Mouse (Mus musculus): ENCODE measurements around the gene Prdx3. TPM values are rescaled to one million over a fixed set of nuclear protein-coding genes. Genes with fewer than 3 reads are reported as not detected.

The Prdx3 gene
- polyA plus RNA-seq, 1 experiment from 2014 or later: 90.3 TPM

GRCm38 (mm10) chr19:60843324-60843723 is 31.0 kb downstream of the Prdx3 start:
- Histone ChIP-seq H3K27me3 (replicated peaks) (no peaks in the 10 kb centered on the region), H3K27ac (no peak overlapping the region), H3K9ac (no peak overlapping the region), H3K9me3 (no peaks in the 10 kb centered on the region), H3K4me1 (no peaks in the 10 kb centered on the region), H3K4me2 (no peak overlapping the region), H3K36me3 (replicated peaks) (peaks cover 16% of the 10 kb centered on the region), H3K4me3 (no peak overlapping the region)
- no peak for ATAC-seq (replicated peaks)

GRCm38 (mm10) chr19:60837747-60838146 is 36.6 kb downstream of the Prdx3 start:
- no peak; the same call in 1 of the 2 replicates for ATAC-seq (replicated peaks)
- WGBS: 97% methylated on average over 1 of the region's 1 CpGs
- no peak overlapping the region for H3K27ac ChIP-seq
- H3K27me3 ChIP-seq (replicated peaks): no peaks in the 10 kb centered on the region
- H3K9me3 ChIP-seq: no peaks in the 10 kb centered on the region
- H3K9ac ChIP-seq: no peak overlapping the region
- H3K36me3 ChIP-seq (replicated peaks): peaks cover 40% of the 10 kb centered on the region
- no peaks in the 10 kb centered on the region for H3K4me1 ChIP-seq
- H3K4me3 ChIP-seq: no peak overlapping the region
- no peak overlapping the region for H3K4me2 ChIP-seq

- WGBS: 92% methylated on average over 6 of the region's 6 CpGs
- no peak for ATAC-seq (replicated peaks)
- H3K4me3 ChIP-seq: no peak overlapping the region
- peaks cover 34% of the 10 kb centered on the region; the same call in 1 of the 2 replicates for H3K36me3 ChIP-seq (replicated peaks)
- H3K4me2 ChIP-seq: no peak overlapping the region
- no peaks in the 10 kb centered on the region for H3K9me3 ChIP-seq
- H3K27me3 ChIP-seq (replicated peaks): no peaks in the 10 kb centered on the region
- H3K9ac ChIP-seq: no peak overlapping the region
- no peak overlapping the region for H3K27ac ChIP-seq
- H3K4me1 ChIP-seq: no peaks in the 10 kb centered on the region; the same call in 1 of the 2 replicates
These were observed 55.7 kb downstream of the Prdx3 start for GRCm38 (mm10) chr19:60818677-60819076.

Other genes starting within 250 kb of the Prdx3 start
- gene Nanos1, start 118.6 kb downstream of the Prdx3 start, polyA plus RNA-seq (2015; fragmentation: Nextera tagmentation; extraction: Ambion mirVana): 21.1 and 22.7 TPM in 2 replicates
- 109 and 111 TPM in 2 replicates for gene Eif3a, start 83.9 kb downstream of the Prdx3 start, polyA plus RNA-seq (2015; fragmentation: Nextera tagmentation; extraction: Ambion mirVana)
- 38.7 and 39.4 TPM in 2 replicates for gene Fam45a, start 63.0 kb downstream of the Prdx3 start, polyA plus RNA-seq (2015; fragmentation: Nextera tagmentation; extraction: Ambion mirVana)
- 10.7 and 11.5 TPM in 2 replicates for gene Sfxn4, start 13.1 kb downstream of the Prdx3 start, polyA plus RNA-seq (2015; fragmentation: Nextera tagmentation; extraction: Ambion mirVana)
- 2.5 and 2.6 TPM in 2 replicates for gene Grk5, start 15.2 kb upstream of the Prdx3 start, polyA plus RNA-seq (2015; fragmentation: Nextera tagmentation; extraction: Ambion mirVana)

All from midbrain, embryonic 15.5 days (tissue).